Mouse (Mus musculus) cerebellum, adult 2 months (tissue): ENCODE measurements at regions not wholly inside any gene's neighbourhood (a gene's known extent, or its start where the extent isn't known, plus 50 kb on each side); places are given as distances from the start of the nearest gene placed in this dataset.

Source experiments
- DNase-seq, 2 experiments: peaks; one replicate each; pipeline ENCODE4 v3.0.0; 2021
- H3K27ac ChIP-seq: fragments of 200-500 bp; 2 replicates; pipeline ENCODE4 v1.5.1; 2012; ENCODE audit warnings: low read length, control low read depth, inconsistent platforms; ENCODE audit not compliant: insufficient read depth
- H3K27me3 ChIP-seq: fragments of 200-500 bp; 2 replicates; pipeline ENCODE4 v1.6.1; 2012; ENCODE audit warnings: inconsistent platforms, mild to moderate bottlenecking, low read length, moderate library complexity; ENCODE audit not compliant: control insufficient read depth, insufficient read depth
- H3K4me1 ChIP-seq: fragments of 200-500 bp; 2 replicates; pipeline ENCODE4 v1.6.1; 2011; ENCODE audit warnings: low read length; ENCODE audit not compliant: control insufficient read depth, insufficient read depth
- H3K4me3 ChIP-seq: fragments of 200-500 bp; replicated peaks from 2 replicates; pipeline ENCODE3; 2011; ENCODE audit warnings: mild to moderate bottlenecking, low read depth, low read length, control low read depth; ENCODE audit not compliant: insufficient read depth
- CTCF ChIP-seq: fragments of 200-500 bp; IDR thresholded peaks from 2 replicates; pipeline ENCODE4 v1.5.1; 2011; ENCODE audit warnings: low read depth, mild to moderate bottlenecking, control low read depth, low read length, moderate library complexity, borderline replicate concordance; ENCODE audit not compliant: insufficient read depth
- POLR2A ChIP-seq: fragments of 200-500 bp; IDR thresholded peaks from 2 replicates; pipeline ENCODE4 v1.6.1; 2011; ENCODE audit warnings: low read length, control low read depth, borderline replicate concordance; ENCODE audit not compliant: insufficient read depth
- WGBS: fragments of 180-500 bp; shearing (Covaris S2); methylation state at CpG from one replicate; pipeline ENCODE4 v1.1.7; 2018; 5-methylcytosine and 5-hydroxymethylcytosine counted together

DNA sequence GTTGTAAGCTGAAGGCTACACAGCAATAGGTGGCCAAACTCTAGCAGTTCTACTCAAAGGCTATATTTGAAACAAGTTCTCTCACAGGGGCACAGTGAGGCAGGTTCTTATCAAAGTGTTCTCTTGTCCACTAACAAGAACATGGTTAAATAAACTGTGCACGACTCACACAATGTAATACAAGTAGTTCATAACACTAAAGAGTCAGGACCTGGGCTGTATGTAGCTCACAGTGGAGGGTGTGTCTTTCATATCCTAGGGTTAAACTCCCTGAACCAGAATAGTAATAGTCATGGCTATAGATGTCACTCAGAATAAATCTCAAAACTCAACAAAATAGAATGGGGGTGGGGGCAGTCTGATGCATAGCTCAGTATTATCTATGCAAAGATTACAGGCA, 182.7 kb downstream of the Rab11fip4 start:
- H3K27ac ChIP-seq = no peak overlapping the region
- DNase-seq = no peak
- no peak overlapping the region for H3K4me3 ChIP-seq
- WGBS = 92% methylated on average over 1 of the region's 1 CpGs
- no peaks in the 10 kb centered on the region for H3K27me3 ChIP-seq
- H3K4me1 ChIP-seq = no peaks in the 10 kb centered on the region
- TF ChIP-seq POLR2A (no peak), CTCF (no peak)

DNA sequence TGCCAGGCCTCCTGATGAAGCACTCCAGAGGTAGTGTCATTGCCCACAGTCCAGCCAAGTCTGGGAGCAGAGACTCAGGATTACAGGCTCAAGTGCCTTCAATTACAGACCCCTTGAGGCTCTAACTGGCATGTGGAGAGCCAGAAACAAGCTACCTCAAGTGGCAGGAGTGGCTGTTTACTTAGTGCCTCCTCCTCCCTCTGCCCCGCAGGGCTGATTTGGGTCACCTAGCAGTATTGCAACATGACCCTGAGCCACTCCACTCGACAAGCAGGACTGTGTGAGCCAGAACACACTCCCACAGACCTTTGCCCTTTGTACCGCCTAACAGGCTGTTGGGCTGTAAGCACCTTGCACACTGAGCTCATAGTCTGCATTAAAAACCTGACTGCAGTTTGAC, 180.4 kb downstream of the Rab11fip4 start:
- H3K4me1 ChIP-seq = no peaks in the 10 kb centered on the region
- H3K27ac ChIP-seq = no peak overlapping the region
- TF ChIP-seq CTCF = no peak
- no peak for TF ChIP-seq POLR2A

DNA sequence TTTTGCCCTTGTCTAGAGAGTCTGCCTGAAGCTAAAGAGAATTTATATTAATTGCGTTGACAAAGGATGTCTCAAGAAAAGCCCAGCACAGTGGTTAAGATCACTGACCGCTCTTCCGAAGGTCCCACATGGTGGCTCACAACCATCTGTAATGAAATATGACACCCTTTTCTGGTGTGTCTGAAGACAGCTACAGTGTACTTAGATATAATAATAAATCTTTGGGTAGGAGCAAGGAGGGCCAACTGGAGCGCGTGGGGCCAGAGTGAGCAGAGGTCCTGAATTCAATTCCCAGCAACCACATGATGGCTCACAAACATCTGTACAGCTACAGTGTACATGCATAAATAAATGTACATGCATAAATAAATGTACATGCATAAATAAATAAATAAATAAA, 176.1 kb downstream of the Rab11fip4 start:
- TF ChIP-seq POLR2A (no peak), CTCF (no peak)
- no peak overlapping the region for H3K27ac ChIP-seq
- no peak overlapping the region for H3K4me3 ChIP-seq
- WGBS = 97% methylated on average over 5 of the region's 5 CpGs
- no peaks in the 10 kb centered on the region for H3K4me1 ChIP-seq
- DNase-seq = no peak
- H3K27me3 ChIP-seq = no peaks in the 10 kb centered on the region; the same call in 1 of the 2 replicates

More for the DNA sequence above, 180.4 kb downstream of the Rab11fip4 start:
- WGBS = 60% methylated on average over 3 of the region's 3 CpGs
- no peak for DNase-seq
- Histone ChIP-seq H3K27me3 (no peaks in the 10 kb centered on the region; the same call in 1 of the 2 replicates), H3K4me3 (no peak overlapping the region)

DNA sequence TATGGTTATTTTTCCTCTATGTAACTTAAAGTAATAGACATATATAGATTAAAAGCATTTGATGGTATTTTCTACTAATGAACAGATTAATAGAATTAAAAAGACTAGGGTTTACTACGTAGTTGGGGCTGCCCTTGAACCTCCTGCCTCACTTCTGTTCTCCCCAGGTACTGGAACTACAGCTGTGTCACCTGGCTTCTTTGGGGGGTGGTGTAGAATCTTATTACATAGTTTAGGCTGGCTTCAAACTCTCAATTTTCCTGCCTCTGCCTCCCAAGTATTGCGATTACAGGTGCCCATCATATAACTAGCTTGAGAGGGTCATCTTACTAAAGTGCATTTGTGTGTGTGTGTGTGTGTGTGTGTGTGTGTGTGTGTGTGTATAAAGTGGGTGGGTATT, 175.0 kb downstream of the Rab11fip4 start:
- no peak for TF ChIP-seq POLR2A
- no peak for DNase-seq
- no peak overlapping the region for H3K27ac ChIP-seq
- no peaks in the 10 kb centered on the region for H3K4me1 ChIP-seq
- WGBS = 95% methylated on average over 2 of the region's 2 CpGs
- no peak overlapping the region for H3K4me3 ChIP-seq
- H3K27me3 ChIP-seq = no peaks in the 10 kb centered on the region; the same call in 1 of the 2 replicates

DNA sequence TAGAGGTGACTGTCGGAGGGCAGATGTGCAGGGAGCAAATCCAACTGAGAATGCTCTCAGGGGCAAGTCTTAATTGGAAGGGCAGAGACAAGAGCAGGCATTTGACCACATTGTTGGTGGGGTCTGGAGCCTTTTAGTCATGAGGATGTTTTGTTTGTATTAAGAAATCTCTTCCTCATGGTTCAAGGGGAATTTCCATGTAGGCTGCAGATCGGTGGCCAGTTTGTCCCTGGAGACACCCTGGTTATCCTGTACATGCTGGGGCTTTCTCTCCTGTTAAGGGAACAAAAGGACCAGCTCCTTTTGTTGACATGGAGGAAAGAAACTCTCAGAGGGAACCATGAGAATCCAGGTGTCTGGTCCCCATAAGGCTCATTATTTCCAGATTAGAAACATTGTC, 174.4 kb downstream of the Rab11fip4 start:
- DNase-seq = no peak
- WGBS = 69% methylated on average over 2 of the region's 2 CpGs
- no peaks in the 10 kb centered on the region; the same call in 1 of the 2 replicates for H3K27me3 ChIP-seq
- no peak overlapping the region for H3K27ac ChIP-seq
- H3K4me3 ChIP-seq = no peak overlapping the region
- no peak for TF ChIP-seq CTCF
- no peak for TF ChIP-seq POLR2A
- no peaks in the 10 kb centered on the region for H3K4me1 ChIP-seq

DNA sequence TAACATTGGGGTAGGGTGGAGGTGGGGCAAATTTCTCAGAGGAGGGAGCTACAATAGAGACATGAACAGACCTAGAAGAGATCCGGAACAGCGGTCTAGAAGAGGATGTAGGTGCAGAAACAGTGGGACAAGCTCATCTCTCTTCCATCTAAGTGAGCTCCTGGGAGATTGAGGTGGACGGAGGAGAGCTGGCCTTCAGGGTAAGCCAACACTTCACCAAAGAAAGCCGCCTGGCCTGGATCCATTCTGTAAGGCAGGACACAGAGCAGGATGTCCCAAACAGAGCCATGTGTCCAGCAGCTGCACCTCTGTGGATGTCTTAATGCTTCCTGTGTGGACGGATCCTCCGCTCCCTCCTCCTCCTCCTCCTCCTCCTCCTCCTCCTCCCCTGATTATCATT, 173.0 kb downstream of the Rab11fip4 start:
- 88% methylated on average over 6 of the region's 6 CpGs for WGBS
- no peak for TF ChIP-seq POLR2A
- TF ChIP-seq CTCF = no peak
- H3K27me3 ChIP-seq = no peaks in the 10 kb centered on the region; the same call in 1 of the 2 replicates

DNA sequence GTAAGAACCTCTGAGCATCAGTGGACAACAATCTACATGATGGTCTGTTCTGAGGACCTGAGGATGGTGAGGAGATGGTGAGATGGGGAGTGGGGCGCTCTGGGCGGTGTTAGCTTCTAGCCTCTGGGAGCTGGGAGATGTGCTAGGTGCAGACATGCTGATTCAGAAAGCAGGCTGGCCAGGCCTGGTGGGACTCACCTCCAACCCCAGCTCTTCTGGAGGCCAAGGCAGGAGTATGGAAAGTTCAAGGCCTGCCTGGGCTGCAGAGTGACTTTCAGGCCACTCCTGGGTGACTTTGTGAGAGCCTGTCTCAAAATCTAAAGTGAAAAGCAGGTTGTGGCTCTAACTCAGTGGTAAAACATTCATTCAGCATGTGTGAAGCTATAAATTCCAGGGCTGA, 171.6 kb downstream of the Rab11fip4 start:
- no peaks in the 10 kb centered on the region; the same call in 1 of the 2 replicates for H3K27me3 ChIP-seq
- H3K27ac ChIP-seq = no peak overlapping the region
- no peak for DNase-seq
- 98% methylated on average over 2 of the region's 2 CpGs for WGBS
- H3K4me3 ChIP-seq = no peak overlapping the region
- TF ChIP-seq POLR2A (no peak), CTCF (no peak)
- no peaks in the 10 kb centered on the region for H3K4me1 ChIP-seq

More for the DNA sequence above, 173.0 kb downstream of the Rab11fip4 start:
- H3K4me3 ChIP-seq = no peak overlapping the region
- no peak for DNase-seq
- H3K27ac ChIP-seq = no peak overlapping the region
- no peaks in the 10 kb centered on the region for H3K4me1 ChIP-seq

DNA sequence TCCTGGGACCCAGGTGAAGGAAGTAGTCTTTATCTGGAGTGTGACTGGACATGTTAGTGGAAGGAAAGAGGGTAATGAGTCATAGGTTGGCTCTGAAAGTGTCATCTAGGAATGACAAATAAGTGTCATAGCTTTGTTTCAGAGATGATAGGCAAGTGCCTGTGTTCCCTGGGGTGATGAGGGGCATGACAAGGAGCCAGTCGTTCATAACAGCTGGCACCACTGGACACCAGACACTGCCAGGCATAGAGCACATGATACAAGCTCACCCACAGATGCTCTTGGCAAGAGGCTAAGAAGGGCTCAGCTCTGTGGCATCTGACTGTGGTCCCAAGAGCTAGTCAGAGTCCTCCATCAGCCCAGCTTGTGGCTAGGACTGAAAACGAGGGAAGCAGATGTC, 171.0 kb downstream of the Rab11fip4 start:
- TF ChIP-seq POLR2A (no peak), CTCF (no peak)
- no peak overlapping the region for H3K4me3 ChIP-seq
- 20% methylated on average over 2 of the region's 2 CpGs for WGBS
- no peaks in the 10 kb centered on the region; the same call in 1 of the 2 replicates for H3K27me3 ChIP-seq
- H3K27ac ChIP-seq = no peak overlapping the region
- no peaks in the 10 kb centered on the region for H3K4me1 ChIP-seq
- no peak for DNase-seq
